Mouse (Mus musculus) 416B (cell line): ENCODE measurements around the gene Calcrl.
"Not testable (repeated sequence)": the region's sequence is repeated elsewhere in the genome, so short reads cannot be mapped to it uniquely, and the experiment has no call there.

ENCODE experiments used
- DNase-seq: peaks from one replicate; pipeline ENCODE4 v3.0.0; 2011; ENCODE audit warnings: low read depth

The Calcrl gene

GRCm38 (mm10) chr2:84388537-84388936, 36.7 kb downstream of the Calcrl start:
- not testable (repeated sequence) for DNase-seq

DNA sequence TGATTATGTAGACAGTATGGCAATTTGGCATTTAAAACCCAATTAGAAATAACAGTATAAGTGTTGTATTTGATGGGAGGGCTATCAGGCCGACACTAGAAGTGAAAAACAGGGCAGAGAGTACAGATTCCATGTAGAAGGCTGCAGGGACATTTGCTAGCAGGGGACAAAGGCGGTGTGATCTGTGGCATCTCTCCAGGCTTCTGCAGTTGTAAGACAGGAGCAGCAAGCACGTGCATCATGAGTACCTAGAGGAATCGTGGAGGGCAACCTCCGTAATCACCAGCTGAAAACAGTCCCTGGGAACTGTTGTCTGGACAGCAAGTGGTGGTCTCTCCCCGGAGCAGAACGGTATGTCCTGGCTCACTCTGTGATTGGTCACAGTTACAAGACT, 37.2 kb downstream of the Calcrl start:
- no peak for DNase-seq

- no peak for DNase-seq
Measured at GRCm38 (mm10) chr2:84387394-84388022, 37.7 kb downstream of the Calcrl start.

GRCm38 (mm10) chr2:84386563-84387393, 38.4 kb downstream of the Calcrl start:
- DNase-seq, result no peak

DNA sequence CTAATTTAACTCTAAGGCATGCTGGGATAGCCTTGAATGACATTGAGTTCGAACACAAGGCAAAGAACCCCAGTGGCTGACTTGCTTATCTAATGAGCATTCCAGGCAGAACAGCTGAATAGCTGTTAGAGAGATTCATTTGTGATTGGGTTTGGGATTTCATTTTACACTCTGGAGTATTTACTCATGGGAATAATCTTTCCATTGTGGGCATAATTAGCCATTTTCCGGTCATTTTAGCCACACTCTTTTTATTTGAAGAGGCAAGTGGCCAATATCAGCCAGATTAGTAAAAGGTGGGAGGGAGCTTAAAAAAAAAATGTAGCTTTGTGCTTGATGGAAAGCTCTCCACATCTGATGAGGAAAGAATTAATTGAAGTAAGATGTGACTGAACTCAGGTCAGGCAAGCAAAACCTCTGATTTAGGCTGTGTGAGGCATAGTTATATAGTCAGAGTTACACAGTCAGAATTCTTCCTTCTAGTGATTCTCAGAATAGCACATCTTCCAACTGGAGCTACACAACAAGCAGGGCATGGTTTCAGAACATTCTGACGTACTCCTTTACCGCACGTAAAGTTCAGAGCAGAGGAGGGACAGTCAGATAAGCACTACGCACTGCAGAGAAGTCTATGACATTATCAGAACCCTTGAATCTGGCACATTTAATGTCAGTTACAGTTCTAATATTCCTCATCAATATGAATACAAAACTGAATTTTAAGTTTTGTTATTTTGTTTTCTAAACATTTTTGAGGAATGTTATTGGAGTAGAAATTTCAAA, 40.1 kb downstream of the Calcrl start:
- no peak for DNase-seq

DNA sequence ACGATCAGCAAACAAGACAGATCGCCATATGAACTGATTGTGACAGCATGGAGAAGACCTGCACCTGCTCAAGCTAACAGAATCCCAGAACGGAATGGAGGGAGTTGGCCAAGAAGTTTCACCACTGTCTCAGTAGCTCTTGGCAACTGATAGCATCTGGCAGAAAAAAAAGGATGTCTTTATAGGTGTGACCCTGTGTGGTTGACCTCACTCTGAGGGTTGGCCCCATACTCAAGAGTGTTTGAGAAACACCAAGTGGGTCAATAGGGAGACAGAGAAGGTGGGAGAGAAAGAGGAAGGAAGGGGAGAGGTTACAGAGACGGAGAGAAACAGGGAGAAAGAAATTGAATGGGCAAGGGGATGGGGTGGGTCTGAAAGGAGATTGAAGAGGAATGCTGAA, 41.4 kb downstream of the Calcrl start:
- DNase-seq, result peak; percentile 47

DNA sequence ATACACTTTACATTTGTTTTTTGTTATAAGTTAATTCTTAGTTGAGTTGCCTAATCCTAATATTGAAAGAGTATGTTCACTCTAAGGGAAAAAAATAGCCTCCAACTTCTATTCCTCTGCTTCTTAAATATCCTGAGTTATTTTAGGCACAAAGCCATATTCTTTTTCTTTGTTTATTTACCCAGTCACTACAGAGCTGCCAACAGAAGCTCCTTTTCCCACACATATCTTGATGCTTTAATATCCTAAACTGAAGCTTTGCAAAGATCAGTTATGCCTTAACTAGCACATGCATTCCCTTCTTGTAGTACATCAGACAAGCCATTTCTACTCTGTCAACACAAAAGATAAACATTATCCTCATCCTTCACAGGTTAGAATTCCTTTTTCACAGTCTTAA, 42.7 kb downstream of the Calcrl start:
- DNase-seq, result no peak

DNA sequence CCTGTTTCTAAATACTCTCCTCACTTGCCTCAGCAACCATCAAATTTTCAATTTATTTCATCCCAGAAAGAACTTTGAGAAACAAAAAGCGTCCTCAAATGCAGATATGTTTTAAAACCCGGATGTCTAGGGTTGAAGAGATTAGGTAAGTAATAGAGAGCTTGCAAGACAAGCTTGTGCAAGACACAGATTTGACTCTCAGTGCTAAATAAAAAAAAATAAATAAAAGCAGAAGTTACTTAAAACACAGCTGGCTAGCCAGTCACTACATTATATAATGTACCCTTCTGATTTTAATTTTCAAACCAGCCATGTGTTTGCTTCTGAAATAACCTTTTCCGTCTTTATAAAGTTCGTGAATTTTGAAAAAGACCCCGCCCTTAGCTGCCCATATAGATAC, 43.2 kb downstream of the Calcrl start:
- peak; percentile 60 for DNase-seq

DNA sequence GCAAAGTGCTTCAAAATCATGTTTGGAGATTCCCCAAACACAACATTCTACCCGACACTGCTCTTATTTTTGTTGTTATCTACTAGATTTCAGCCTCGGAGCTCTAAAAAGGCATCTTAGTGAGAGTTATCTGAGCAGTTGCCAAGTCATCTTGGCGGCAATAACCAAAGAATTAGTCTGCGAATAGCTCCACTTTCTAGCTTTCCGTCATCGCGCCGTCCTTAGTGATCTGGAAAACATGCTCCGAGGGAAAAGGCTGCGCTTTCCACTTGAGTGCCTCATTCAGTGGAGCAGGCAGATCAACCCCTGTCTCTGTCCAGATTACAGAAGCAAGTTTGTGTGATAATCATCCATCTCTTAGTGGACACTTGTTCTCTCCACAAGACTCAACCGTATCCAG, 44.4 kb downstream of the Calcrl start:
- no peak for DNase-seq

- no peak for DNase-seq
Measured at GRCm38 (mm10) chr2:84378678-84379077, 46.5 kb downstream of the Calcrl start.

DNA sequence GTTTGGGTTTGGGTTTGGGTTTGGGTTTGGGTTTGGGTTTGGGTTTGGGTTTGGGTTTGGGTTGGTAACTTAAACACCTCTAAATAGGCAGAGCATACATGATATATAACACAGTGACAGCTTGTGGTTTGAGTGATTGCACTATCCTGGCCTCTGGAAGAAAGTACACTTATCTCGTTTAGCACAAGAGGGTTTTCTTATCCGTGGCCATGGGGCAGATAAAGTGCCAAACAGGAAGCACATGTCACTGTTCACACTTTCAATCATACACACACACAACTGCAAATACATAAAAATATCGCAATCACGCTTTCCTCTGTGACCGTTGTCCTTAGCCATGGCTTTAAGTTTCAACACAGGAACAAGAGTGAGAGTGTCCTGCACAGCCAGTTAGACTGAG, 56.0 kb downstream of the Calcrl start:
- peak; percentile 98 for DNase-seq

DNA sequence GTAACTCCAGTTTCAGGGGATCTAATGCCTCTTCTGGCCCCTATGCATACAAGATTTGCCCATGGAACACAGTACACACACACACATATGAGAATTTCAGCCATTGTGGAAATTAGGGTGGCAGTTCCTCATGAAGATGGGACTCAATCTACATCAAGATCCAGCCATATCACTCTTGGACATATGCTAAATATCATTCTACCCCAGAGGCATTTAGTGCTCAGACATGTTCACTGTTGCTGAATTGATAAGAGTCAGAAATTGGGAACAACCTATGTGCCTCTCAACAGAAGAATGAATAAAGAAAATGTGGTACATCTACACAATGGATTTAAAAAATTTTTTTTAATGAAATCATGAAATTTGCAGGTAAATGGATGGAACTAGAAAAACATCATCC, 58.5 kb downstream of the Calcrl start:
- DNase-seq, result no peak

GRCm38 (mm10) chr2:84365266-84365665, 59.9 kb downstream of the Calcrl start:
- DNase-seq, result no peak

GRCm38 (mm10) chr2:84362779-84363719, 62.2 kb downstream of the Calcrl start:
- no peak for DNase-seq

DNA sequence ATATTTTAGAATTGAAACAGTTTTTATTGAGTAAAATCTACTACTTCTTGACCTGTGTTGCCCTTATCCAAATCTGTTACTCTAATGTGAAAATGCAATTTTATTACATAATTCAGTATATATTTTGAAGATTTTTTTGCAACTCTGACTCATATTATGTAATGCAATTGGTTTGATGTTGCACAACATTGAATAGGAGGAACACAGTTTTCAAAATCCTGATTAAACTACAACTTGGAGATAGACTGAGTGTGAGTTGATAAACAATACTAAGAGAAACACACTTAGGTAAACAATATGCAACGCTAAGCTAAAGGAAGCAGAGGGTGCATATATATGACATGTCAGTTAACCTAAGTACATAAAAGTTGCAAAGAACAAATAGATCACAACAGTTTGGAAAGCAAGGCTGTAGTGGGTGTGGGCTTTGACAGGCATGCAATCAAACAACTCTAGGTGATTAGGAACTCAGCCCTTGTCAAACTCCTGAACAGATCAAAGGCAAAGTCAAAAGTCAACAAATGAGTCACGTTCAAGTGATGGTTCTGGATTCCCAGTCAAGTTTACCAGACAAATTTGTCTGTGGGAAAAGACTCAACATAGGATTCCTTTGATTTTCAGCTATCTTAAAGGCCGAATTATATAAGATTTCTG, 66.4 kb downstream of the Calcrl start:
- DNase-seq, result peak; percentile 42

GRCm38 (mm10) chr2:84355281-84355680, 69.9 kb downstream of the Calcrl start:
- DNase-seq, result peak; percentile 31

GRCm38 (mm10) chr2:84347376-84347775, 77.8 kb downstream of the Calcrl start:
- DNase-seq, result no peak

DNA sequence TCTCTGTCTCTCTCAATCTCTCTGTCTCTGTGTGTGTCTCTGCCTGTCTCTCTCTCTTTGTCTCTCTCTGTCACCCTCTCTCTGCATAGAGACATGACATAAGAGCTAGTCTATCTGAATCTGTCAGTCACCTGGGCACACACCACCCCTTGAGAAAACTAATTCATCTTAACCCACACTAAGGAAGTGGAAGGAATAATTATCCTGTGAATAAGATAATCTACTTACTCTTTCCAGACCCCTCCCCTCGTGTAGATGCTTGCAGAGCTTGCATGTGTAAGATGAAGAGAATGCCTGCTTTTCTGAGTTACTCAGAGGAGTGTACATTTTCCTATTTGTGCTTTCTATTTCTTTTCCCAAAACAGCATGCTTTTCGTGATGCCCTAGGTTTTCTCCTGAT, 81.5 kb downstream of the Calcrl start:
- no peak for DNase-seq

DNA sequence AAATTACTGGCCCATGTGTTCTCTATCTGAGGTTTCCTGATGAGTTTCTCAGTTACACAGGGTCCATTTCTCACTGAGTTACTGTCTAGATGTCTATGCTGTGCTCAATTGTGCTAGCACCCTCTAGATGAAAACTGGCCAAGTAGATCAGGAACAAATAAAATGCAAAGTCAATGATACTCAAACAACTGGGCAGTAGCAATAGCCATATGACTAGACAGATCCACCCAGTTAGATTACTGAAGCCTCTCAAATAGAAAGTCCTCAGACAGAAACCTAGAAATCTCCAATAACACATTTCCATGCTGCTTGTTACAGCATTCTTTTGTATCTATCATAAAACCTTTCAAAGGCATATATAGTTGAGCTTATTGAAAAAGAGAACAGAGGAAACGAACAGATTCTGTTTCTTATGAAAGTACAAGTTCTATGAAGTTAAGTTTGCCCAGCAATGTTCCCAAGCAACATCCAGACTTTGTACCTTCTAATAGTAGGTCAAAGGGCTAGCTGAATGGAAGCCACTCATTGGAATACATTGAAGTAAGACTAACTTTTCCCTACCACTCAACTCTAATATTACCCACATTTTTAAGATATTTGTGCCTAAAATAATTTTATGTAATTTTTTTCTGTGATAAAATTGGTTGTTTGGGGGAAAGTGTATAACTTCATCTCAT, 87.3 kb downstream of the Calcrl start:
- no peak for DNase-seq

DNA sequence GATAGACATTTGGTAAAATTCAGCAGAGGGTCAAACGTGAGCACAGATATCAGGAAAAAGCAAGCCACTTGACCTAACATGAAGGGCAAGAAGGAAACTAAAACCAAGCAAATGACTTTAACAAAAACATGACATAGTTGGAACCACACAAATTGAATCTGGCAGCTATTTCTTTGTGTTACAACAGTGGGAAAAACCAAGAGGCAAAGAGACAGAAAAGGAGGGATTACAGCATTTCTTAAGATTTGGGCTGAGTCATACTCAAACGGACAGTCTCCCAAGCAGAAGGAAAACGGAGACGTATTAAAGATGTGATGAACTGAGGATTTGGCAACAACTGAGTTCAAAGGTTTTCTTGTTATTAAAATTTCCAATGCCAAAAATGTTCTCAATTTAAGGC, 88.9 kb downstream of the Calcrl start:
- DNase-seq, result peak; percentile 41
